Mouse (Mus musculus) neutrophil, adult 5-6 weeks (primary cell): ENCODE data around the gene Adamts4. TPM values are rescaled to one million over a fixed set of nuclear protein-coding genes. Genes with fewer than 3 reads are reported as not detected.

Experiments used
- ATAC-seq: fragments of 151-379, 151-347 bp; 2 replicates; pipeline ENCODE4 v1.8.0; 2017; ENCODE audit warnings: mild to moderate bottlenecking, moderate TSS enrichment; ENCODE audit not compliant: insufficient number of reproducible peaks, poor library complexity, low FRiP score, severe bottlenecking; ENCODE audit errors: extremely low read depth
- total RNA-seq: library from RNA; stranded (forward); fragments of 200-1000 nt; gene quantifications from 2 replicates; pipeline ENCODE4 v1.2.3, GENCODE M21; 2017

Adamts4 gene
- total RNA-seq, 1 experiment from 2014 or later, result 0.12 TPM

DNA sequence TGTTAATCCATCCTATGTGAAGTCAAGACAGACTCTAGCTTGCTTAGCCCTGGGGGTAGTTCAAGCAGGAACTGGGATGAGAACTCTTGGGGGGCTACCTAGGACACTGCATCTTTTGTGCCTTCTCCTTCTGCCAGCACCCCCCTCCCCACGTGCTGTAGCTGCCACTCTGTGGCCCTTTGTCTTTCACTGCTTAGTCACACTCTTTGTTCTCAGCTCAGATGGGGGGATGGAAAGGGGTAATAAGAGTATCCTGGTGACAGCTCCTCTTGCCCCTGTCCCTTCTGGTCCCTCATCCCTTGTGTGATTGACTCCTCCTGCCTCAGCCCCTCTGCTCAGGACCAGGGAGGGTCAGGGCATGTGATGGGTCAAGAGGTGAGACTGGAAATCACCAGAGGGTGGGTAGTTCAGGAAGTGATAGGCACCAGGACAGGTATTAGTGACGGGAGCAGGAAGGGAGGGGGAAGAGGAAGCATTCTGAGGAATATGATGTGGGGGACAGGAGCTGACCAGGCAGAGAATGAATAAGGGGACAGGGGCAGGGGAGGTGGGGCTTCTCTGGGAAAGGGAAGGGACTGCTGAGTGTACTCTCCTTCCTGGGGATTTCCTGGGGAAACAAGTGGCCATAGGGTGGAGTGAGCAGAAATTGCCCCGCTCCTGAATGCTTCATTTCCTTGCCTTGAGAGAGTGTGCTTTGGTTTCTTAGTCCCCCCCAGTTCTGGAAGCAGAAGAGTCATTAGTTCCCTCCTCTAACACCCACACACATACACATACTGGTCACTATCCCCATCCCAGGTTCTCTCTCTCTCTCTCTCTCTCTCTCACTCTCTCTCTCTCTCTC, 1.6 kb upstream of the Adamts4 start:
- no peak for ATAC-seq

DNA sequence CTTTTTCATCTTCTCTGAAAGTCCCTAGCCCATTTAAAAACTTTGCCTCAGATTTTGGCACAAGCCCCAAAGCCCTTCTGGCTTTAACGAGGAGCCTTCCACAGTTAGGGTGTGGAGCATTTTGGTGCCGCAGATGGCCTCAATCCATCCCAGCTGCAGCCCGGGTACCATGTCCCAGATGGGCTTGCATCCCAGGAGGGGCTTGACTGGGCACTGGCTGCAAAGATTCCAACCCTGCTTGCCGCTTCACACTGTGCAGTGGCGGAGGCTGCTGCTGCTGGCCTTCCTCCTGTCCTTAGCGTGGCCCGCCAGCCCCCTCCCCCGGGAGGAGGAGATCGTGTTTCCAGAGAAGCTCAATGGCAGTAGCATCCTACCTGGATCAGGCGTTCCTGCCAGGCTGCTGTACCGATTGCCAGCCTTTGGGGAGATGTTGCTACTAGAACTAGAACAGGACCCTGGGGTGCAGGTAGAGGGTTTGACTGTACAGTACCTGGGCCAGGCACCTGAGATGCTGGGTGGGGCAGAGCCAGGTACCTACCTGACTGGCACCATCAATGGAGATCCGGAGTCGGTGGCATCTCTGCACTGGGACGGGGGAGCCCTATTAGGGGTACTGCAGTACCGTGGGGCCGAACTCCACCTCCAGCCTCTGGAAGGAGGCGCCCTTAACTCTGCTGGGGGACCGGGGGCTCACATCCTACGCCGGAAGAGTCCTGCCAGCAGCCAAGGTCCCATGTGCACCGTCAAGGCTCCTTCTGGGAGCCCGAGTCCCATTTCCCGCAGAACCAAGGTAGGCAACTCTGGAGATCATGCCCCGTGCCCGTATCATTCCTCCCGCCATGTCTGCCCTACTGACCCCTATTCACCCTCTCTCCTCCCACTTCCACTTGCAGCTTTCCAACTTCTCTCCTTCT, 716 bp downstream of the Adamts4 start, which contains the start of gene Ndufs2:
Gene Ndufs2, minus strand, starts transcription at position 709 of the 914 bp plus-strand sequence.
- no peak for ATAC-seq

DNA sequence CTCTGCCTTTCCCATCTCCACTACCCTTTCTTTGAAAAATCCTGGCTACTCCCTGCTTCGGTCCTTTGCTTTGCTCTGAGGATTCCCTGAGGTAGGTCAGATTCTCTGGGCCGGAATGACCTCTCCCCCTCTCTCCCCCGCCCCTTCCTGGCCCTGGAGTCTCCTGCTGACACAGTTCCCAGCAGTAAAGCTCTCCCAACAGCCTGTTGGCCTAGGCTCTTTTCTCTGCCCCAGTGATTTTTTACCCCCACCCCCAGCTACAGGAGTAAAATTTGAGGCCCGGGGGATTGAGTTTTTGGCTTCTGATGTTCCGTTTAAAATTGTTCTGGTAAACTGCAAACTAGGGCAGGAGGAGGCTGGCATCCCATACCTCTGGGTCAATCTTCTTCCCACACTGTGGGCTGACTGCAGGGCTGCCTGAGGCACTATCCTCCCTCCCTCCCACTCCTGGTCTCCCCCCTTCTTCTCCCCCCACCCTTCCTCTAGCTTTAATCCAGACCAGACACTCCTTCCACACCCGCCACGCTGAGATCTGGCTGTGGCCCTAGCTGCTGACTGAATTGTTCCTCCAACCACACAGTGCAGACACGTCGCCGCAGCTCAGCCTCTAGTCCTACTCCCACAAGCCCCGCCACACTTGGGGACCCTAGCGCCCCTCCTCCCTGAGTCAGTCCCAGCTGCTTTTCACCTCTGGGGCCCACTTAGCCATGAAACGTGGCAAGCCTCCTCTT, 1.5 kb downstream of the Adamts4 start:
- ATAC-seq, result no peak

DNA sequence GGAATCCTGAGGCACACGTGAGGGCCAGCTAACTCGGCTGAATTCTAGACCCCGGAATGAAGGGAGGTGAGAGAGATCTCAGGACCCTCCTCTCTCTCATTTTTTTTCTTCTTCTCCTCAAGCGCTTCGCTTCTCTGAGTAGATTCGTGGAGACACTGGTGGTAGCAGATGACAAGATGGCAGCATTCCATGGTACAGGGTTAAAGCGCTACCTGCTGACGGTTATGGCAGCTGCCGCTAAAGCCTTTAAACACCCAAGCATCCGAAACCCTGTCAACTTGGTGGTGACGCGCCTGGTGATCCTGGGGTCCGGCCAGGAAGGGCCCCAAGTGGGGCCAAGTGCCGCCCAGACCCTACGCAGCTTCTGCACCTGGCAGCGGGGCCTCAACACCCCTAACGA, 2.2 kb downstream of the Adamts4 start:
- no peak for ATAC-seq

DNA sequence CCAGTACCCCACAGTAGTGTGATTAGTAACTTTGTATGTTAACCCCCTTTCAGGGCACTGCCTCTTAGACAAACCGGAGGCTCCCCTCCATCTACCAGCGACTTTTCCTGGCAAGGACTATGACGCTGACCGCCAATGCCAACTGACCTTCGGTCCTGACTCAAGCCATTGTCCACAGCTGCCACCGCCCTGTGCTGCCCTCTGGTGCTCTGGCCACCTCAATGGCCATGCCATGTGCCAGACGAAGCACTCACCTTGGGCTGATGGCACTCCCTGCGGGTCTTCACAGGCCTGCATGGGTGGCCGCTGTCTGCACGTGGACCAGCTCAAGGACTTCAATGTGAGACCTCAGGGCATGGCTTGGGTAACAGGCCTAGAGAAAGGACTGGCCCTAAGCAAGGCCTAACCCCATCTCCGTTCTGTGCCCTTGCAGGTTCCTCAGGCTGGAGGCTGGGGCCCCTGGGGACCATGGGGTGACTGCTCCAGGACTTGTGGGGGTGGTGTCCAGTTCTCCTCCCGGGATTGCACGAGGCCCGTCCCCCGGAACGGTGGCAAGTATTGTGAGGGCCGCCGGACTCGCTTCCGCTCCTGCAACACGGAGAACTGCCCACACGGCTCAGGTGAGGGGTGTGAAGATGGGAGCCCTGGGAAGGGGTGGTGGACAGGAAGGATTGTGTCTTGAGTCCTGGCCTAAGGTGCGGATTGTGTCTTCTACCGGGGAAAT, 6.0 kb downstream of the Adamts4 start:
- ATAC-seq, result no peak

DNA sequence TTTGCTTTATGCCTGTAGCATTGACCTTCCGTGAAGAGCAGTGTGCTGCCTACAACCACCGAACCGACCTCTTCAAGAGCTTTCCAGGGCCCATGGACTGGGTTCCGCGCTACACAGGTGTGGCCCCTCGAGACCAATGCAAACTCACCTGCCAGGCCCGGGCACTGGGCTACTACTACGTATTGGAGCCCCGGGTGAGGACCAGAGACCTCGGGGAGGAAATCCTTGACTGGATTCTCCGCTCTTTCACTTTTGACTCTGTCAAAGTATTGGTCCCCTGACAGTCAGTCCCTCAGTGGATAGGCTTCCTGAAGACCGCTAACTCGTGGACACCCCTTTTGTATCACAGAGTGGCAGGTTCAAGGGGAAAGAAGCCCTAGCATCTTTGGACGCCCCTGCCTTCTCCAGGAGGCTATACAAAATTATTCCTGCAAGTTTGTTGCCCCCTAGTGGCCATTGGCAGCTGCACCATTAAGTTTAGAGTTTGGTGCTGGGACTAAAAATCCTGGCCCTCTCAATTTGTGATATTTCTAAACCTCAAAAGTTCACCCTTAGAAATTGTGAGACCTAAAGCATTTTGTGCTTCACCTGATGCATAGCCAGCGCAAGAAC, 6.8 kb downstream of the Adamts4 start:
- peak; percentile 55 for ATAC-seq

DNA sequence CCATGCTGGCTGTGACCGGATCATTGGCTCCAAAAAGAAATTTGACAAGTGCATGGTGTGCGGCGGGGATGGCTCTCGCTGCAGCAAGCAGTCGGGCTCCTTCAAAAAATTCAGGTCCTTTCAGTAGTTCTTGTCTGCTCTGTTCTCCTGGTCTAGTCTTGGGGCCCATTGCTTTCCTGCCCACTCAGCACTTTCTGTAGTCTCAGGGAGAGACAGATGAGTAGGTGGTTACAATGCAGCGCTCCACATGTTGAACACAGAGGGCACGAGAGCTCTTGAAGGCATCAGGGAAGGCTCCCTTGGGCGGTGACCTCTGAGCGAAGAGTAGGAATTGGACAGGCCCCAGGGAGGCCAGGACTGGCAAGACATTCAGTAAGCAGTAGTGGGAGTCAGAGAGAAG, 7.6 kb downstream of the Adamts4 start:
- no peak for ATAC-seq

DNA sequence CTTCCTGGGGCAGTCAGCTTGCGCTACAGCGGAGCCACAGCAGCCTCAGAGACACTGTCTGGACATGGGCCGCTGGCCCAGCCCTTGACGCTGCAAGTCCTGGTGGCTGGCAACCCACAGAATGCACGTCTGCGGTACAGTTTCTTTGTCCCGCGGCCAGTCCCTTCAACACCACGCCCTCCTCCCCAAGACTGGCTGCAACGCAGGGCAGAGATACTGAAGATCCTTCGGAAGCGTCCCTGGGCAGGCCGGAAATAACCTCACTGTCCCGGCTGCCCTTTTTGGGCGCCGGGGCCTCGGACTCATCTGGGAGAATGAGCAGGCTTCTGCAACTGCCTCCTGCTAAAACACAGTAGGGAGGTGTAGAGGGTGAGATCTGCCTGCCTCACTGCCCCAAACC, 8.7 kb downstream of the Adamts4 start:
- no peak for ATAC-seq

DNA sequence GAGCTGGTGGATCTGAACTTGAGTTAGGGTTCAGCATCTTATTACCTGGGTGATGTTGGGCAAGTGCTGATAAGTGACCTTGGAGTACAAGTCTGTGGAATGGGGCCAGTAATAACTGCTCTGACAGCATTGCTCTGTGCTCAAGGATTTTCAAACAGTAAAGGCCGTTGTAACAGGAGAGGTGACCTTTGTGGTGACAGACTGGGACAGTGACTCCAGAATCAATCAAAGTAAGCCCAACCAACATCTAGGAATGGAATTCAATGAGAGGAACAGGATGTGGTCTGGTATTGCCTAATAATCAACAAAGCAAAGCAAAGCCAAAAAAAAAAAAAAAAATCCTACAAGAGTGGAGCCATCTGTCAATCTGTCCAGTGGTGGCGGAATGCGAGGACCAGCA, 10.1 kb downstream of the Adamts4 start:
- ATAC-seq, result no peak

DNA sequence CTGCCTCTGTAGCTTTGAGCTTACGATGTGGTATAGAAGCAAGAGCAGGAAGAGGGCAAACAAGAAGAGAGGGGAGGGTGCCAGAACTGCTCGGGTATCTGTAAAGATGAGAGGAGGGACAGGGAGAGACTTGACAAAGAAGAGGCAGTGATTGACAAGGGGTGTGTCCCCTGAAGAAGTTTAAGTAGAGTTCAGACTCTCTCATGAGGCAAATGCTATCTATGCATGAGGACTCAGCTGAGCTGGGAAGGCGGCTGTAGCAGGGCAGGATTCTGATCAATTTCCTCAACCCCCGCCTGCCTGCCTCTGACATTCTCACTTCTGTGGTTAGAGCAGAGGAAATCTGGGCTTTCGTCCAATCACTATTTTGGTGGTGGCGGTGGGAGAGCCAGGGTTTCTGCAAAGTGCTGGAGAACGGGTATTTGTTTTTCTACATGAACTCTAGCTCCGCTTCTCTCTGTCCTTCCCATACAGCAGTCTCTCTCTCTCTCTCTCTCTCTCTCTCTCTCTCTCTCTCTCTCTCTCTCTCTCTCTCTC, 12.4 kb downstream of the Adamts4 start:
- ATAC-seq, result peak; percentile 18; the same call in 1 of the 2 replicates

DNA sequence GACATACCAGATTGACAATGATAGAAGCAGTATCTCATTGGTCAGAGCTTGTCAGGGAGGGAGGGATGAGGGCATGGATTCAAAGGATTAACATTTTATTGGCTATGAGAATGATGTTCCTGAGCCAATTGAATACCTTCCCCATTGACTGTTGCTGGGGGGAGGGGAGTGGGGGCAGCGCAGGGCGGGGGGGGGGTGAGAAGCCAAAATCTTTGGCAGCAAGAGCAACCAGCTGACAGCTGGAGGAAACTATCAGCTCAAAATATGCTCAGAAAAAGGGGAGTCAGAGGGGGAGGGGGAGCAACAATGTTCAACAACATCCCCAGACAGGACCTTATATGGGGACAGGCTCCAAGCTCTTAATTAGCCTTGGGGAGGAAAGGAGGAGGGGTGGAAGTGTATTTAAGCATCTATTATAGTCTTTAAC, 13.0 kb downstream of the Adamts4 start:
- no peak for ATAC-seq

DNA sequence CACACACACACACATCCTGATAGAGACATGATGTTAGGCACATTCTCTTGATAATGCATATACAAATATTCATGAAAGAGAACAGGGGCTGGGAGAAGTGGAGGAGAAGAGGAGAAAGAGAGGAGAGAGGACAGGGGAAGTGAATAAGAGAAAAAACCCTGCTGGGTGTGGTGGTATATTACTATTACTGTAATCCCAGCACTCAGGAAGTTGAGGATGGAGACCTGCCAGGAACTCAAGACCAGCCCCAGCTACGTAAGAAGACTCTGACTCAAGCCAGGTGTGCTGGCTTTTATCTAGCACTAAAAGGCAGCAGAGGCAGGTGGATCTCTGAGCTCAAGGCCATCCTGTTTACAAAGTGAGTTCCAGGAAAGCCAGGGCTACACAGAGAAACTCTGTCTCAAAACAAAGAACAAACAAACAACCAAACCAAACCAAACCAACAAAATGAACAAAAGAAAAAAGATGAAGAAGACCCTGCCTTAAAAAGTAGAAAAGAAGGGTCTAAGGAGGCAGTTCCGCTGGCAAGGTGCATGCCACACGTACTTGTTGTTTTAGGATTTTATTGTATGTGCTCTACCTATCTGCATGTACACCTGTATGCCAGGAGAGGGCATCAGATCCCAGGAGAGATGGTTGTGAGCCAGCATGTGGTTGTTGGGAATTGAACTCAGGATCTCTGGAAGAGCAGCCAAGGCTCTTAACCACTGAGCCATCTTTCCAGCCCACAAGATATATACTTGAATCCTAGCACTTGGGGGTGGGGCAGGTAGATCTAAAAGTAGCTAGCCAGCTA, 13.6 kb downstream of the Adamts4 start:
- no peak for ATAC-seq

DNA sequence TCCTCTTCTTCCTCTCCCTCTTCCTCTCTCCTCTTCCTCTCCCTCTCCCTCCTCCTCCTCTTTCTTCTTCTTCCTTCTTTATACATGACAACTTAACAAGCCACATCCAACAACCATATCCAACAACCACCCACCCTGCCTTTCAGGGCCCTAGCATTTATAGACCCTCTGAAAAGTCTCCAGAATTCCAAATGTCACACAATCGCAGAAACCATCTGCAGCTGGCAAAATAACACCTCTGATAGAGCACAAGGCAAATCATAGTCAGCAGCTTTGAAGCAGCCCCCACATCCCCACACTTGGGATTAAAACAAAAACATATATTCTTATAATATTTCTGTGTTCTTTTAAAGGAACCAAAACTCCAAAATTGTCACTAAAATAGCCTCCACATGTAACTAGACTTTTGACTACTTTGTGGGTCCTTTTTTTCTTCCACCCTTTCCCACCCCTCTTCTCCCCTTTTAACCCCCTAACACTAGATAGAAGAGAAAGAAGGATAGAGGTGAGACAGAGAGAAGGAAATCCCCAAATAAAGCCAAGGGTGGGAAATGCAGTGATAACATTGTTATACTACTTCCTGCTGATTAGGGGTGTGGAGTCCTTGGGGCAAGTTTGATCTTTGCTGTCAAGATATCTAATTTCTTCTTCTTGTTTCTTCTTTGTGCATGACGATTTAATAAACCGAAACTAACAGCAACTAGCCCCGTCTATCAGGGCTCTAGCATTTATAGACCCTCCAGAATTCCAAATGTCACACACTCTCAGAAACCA, 15.9 kb downstream of the Adamts4 start:
- no peak for ATAC-seq

DNA sequence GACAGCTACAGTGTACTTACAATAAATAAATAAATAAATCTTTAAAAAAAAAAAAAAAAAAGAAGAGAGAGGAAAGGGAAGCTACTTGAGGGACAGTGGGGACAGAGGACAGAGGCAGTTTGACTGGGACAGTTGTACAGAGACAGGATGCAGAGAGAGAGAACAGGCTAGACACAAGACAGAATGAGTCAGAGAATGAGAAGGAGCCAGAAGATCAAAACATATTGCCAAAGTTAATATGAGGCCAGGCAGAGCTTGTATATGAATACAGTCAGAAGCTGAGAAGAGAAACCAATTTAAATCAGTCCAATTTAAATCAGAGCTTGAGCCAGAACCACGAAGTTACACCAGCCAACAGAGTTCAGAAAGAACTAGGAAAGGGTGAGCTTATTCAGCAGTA, 18.1 kb downstream of the Adamts4 start:
- ATAC-seq, result no peak

DNA sequence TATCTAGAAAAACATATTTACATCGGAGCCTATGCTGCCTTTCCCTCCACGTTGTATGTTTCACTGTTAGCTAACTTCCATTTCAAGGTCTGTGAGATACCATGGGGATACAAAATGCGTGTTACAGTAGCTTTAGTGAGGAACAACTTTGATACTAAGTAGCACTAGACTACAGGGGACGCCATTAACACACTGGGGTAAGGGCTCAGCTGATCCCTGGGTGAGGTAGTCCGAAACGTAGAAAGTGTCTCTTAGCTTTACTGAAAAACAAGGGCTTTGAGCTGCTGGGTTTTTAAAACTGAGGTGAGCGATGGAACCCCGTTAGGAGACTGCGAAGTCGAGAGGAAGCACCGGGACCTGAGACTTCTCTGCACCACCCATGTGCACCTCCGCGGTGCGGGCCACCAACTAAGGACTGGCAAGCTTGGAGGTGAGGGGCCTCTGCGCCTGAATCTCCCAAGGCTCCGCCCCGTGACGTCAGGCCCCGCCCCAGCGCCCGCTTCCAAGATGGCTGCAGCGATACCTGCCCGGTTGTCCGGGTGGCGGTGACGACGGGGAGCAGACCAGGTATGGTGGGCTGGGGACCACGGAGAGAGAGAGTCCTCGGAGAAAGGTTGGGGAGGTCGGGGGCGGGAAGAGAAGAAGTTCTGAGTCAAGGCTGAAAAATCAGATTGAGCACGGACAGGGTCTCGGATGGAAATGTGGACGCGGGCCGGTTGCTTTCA, 19.8 kb downstream of the Adamts4 start, which contains the start of gene B4galt3:
Gene B4galt3, plus strand, starts transcription at position 481 of the 725 bp plus-strand sequence.
- ATAC-seq, result peak; percentile 88

DNA sequence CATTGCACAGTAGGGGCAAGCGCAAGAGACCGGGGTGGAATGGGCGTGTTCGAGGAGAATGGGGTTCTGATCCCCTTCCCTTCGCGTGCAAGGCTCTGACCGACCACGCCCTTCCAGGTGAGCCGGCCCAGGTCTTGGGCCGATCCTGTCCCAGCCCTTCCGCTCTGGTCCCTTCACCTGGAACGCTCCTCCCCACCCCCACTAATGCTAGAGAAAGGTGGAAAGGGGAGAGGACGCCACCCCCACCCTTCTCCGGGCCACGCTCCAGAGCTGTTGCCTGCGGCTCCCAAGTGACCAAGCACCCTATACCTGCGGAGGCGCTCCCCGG, 20.3 kb downstream of the Adamts4 start:
- ATAC-seq, result peak; percentile 14; the same call in 1 of the 2 replicates
